Mouse (Mus musculus): ENCODE results near the gene Pabpc1l. TPM values are rescaled to one million over a fixed set of nuclear protein-coding genes. Genes with fewer than 3 reads are reported as not detected.

The Pabpc1l gene
- polyA plus RNA-seq, 2 experiments = 2.4 to 3.4 TPM

DNA sequence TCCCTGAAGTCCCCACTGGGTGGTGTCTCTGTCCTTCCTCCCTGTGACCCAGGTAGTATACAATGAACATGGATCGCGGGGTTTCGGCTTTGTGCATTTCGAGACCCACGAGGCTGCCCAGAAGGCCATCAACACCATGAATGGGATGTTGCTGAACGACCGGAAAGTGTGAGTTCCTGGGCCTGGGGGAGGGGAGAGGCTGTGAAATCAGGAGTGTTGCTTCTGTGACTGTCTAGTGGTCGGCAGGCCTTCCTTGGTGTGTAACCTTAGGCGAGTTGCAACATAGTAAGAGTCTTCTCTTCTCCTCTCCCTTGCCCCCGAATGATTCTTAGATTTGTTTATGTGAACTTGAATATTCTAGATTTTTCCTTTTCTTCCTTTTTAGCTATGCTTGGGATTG is 5.9 kb downstream of the Pabpc1l start:
- DNase-seq (ENCODE audit: low spot score) (no peak), ATAC-seq (ENCODE audit: low FRiP score, low read depth) (no peak)
- Histone ChIP-seq H3K27me3 (ENCODE audit: control insufficient read depth, insufficient read depth, low read length) (no peaks in the 10 kb centered on the region), H3K4me3 (replicated peaks; ENCODE audit: low read length) (no peak overlapping the region), H3K4me1 (ENCODE audit: control insufficient read depth, insufficient read depth, low read length) (no peaks in the 10 kb centered on the region), H3K4me2 (replicated peaks; ENCODE audit: low read depth, low read length, severe bottlenecking) (no peak overlapping the region), H3K27ac (replicated peaks; ENCODE audit: low read depth, low read length) (no peak overlapping the region), H3K9me3 (ENCODE audit: control insufficient read depth, low read length) (no peaks in the 10 kb centered on the region), H3K9ac (ENCODE audit: low read depth, low read length, severe bottlenecking) (no peak overlapping the region), H3K36me3 (ENCODE audit: control insufficient read depth, insufficient read depth, low read length) (no peaks in the 10 kb centered on the region)
- WGBS = 75% methylated on average over 10 of the region's 10 CpGs
- TF ChIP-seq POLR2A (IDR thresholded peaks at IDR 0.05; ENCODE audit: borderline replicate concordance, extremely low read depth, insufficient read depth, insufficient read length) = no peak

DNA sequence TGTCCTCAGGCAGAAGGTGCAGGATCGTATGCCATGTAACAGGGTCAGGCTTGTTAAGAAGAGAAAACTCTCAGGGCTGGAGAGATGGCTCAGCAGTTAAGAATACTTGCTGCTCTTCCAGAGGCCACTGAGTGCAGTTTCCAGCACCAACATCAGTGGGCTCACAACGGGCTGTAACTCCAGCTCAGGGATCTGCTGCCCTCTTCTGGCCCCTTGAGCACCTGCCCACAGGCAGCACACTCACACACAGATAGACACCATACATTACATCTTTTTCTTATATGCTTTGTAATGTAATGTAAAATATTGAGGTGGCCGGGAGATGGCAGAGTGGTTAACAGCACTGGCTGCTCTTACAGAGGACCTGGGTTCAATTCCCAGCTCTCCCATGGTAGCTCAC is 7.7 kb downstream of the Pabpc1l start:
- ATAC-seq (ENCODE audit: low FRiP score, low read depth) (no peak), DNase-seq (ENCODE audit: low spot score) (no peak)
- Histone ChIP-seq H3K4me2 (replicated peaks; ENCODE audit: low read depth, low read length, severe bottlenecking) (no peak overlapping the region), H3K9ac (ENCODE audit: low read depth, low read length, severe bottlenecking) (no peak overlapping the region), H3K36me3 (ENCODE audit: control insufficient read depth, insufficient read depth, low read length) (no peaks in the 10 kb centered on the region), H3K9me3 (ENCODE audit: control insufficient read depth, low read length) (no peaks in the 10 kb centered on the region), H3K4me3 (replicated peaks; ENCODE audit: low read length) (no peak overlapping the region), H3K27ac (replicated peaks; ENCODE audit: low read depth, low read length) (no peak overlapping the region), H3K4me1 (ENCODE audit: control insufficient read depth, insufficient read depth, low read length) (no peaks in the 10 kb centered on the region), H3K27me3 (ENCODE audit: control insufficient read depth, insufficient read depth, low read length) (no peaks in the 10 kb centered on the region)
- 89% methylated on average over 3 of the region's 3 CpGs for WGBS
- no peak for TF ChIP-seq POLR2A (IDR thresholded peaks at IDR 0.05; ENCODE audit: borderline replicate concordance, extremely low read depth, insufficient read depth, insufficient read length)

DNA sequence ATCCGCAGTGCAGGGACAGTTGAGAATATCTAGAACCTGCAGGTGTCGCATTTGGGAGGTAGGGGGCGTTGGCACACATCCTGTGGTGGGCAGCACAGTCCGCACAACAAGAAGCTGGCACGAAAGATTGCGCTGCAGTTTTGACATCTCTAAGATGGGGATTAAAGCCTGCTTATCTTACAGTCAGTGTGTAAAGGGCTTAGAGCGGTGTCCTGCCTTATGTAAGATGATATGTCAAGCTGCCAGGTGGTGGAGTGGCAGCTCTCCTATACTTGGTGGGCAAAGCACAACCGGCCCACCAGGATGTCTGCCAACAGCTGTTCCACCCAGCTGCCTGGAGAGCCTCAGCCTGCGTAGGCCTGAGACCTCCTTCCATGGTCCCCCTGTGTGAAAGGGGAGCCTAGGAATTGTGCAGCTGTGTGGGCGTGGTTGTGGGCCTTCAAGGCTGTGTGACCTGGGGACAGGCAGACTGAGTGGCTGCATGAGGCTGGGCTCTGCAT is 11.3 kb downstream of the Pabpc1l start:
- H3K36me3 ChIP-seq (ENCODE audit: control insufficient read depth, insufficient read depth, low read length) = no peaks in the 10 kb centered on the region
- no peak overlapping the region for H3K27ac ChIP-seq (replicated peaks; ENCODE audit: low read depth, low read length)
- no peaks in the 10 kb centered on the region for H3K4me1 ChIP-seq (ENCODE audit: control insufficient read depth, insufficient read depth, low read length)
- TF ChIP-seq POLR2A (IDR thresholded peaks at IDR 0.05; ENCODE audit: borderline replicate concordance, extremely low read depth, insufficient read depth, insufficient read length) = no peak
- WGBS = 43% methylated on average over 10 of the region's 10 CpGs
- no peak overlapping the region for H3K4me3 ChIP-seq (replicated peaks; ENCODE audit: low read length)
- H3K9me3 ChIP-seq (ENCODE audit: control insufficient read depth, low read length) = no peaks in the 10 kb centered on the region
- H3K9ac ChIP-seq (ENCODE audit: low read depth, low read length, severe bottlenecking) = no peak overlapping the region
- no peaks in the 10 kb centered on the region for H3K27me3 ChIP-seq (ENCODE audit: control insufficient read depth, insufficient read depth, low read length)
- DNase-seq (ENCODE audit: low spot score) (peak; percentile 79), ATAC-seq (ENCODE audit: low FRiP score, low read depth) (peak; percentile 89)
- H3K4me2 ChIP-seq (replicated peaks; ENCODE audit: low read depth, low read length, severe bottlenecking) = no peak overlapping the region

DNA sequence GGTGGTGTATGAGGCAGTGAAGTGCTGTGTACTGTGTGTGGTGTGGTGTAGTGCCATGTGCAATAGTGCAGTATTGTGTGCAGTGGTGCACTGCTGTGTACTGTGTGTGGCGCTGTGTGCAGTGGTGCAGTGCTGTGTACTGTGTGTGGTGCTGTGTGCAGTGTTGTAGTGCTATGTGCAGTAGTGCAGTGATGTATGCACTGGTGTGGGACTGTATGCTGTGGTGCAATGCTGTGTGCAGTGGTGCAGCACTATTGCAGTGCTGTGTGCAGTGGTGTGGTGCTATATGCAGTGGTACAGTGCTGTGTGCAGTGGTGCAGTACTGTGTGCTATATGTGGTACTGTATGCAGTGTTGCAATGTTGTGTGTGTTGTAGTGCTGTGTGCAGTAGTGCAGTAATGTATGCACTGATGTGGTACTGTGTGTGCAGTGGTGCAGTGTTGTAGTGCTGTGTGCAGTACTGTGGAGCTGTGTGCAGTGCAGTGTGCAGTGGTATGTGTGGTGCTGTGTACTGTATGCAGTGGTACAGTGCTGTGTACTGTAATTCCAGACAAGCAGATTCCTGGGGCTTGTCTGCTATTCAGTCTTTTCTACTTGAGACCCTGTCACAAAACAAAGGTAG is 13.3 kb downstream of the Pabpc1l start:
- Histone ChIP-seq H3K27ac (replicated peaks; ENCODE audit: low read depth, low read length) (no peak overlapping the region), H3K4me1 (ENCODE audit: control insufficient read depth, insufficient read depth, low read length) (no peaks in the 10 kb centered on the region), H3K27me3 (ENCODE audit: control insufficient read depth, insufficient read depth, low read length) (no peaks in the 10 kb centered on the region), H3K4me2 (replicated peaks; ENCODE audit: low read depth, low read length, severe bottlenecking) (no peak overlapping the region), H3K4me3 (replicated peaks; ENCODE audit: low read length) (no peak overlapping the region), H3K9ac (ENCODE audit: low read depth, low read length, severe bottlenecking) (no peak overlapping the region), H3K36me3 (ENCODE audit: control insufficient read depth, insufficient read depth, low read length) (no peaks in the 10 kb centered on the region), H3K9me3 (ENCODE audit: control insufficient read depth, low read length) (no peaks in the 10 kb centered on the region)
- DNase-seq (ENCODE audit: low spot score) (no peak), ATAC-seq (ENCODE audit: low FRiP score, low read depth) (no peak)
- 95% methylated on average over 1 of the region's 1 CpGs for WGBS
- no peak for TF ChIP-seq POLR2A (IDR thresholded peaks at IDR 0.05; ENCODE audit: borderline replicate concordance, extremely low read depth, insufficient read depth, insufficient read length)

DNA sequence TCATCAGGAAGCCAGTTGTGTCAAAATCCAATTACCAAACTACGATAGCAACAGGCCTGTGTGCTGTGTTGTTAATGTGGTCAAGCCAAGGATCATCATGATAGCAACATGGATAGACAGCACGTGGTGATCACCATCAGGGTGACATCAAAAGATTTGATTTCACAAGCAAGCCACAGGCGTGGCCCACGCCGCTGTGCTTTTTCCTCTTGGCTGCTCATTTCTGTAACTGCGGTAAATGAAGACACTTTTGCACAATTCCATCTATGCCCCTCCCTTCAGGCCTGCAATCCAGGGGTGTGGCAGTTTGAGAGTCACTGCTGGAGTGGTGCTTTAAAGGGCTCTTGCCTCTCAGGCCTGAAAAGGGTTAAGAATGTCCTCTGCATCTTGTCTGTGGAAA is 15.7 kb downstream of the Pabpc1l start:
- H3K9me3 ChIP-seq (ENCODE audit: control insufficient read depth, low read length) = no peaks in the 10 kb centered on the region
- no peaks in the 10 kb centered on the region for H3K4me1 ChIP-seq (ENCODE audit: control insufficient read depth, insufficient read depth, low read length)
- H3K36me3 ChIP-seq (ENCODE audit: control insufficient read depth, insufficient read depth, low read length) = no peaks in the 10 kb centered on the region
- no peak for ATAC-seq (ENCODE audit: low FRiP score, low read depth)
- no peaks in the 10 kb centered on the region for H3K27me3 ChIP-seq (ENCODE audit: control insufficient read depth, insufficient read depth, low read length)
- 84% methylated on average over 6 of the region's 6 CpGs for WGBS
- no peak overlapping the region for H3K4me2 ChIP-seq (replicated peaks; ENCODE audit: low read depth, low read length, severe bottlenecking)
- no peak for TF ChIP-seq POLR2A (IDR thresholded peaks at IDR 0.05; ENCODE audit: borderline replicate concordance, extremely low read depth, insufficient read depth, insufficient read length)
- no peak overlapping the region for H3K9ac ChIP-seq (ENCODE audit: low read depth, low read length, severe bottlenecking)
- no peak overlapping the region for H3K27ac ChIP-seq (replicated peaks; ENCODE audit: low read depth, low read length)
- no peak for DNase-seq (ENCODE audit: low spot score)
- no peak overlapping the region for H3K4me3 ChIP-seq (replicated peaks; ENCODE audit: low read length)

Measured in limb, embryonic 14.5 days (tissue).